Mouse (Mus musculus) v-Abl transformed pro-B cells (cell line): ENCODE data around the gene Slc26a5.

Experiments used
- in situ Hi-C, 2 experiments: fragments of 400-800 bp; cut with MboI; formaldehyde crosslinking; loops; one replicate each; pipeline ENCODE4 v1.15.1; 2025; ENCODE audit not compliant: unreplicated experiment in 2 of 2

Slc26a5 gene

DNA sequence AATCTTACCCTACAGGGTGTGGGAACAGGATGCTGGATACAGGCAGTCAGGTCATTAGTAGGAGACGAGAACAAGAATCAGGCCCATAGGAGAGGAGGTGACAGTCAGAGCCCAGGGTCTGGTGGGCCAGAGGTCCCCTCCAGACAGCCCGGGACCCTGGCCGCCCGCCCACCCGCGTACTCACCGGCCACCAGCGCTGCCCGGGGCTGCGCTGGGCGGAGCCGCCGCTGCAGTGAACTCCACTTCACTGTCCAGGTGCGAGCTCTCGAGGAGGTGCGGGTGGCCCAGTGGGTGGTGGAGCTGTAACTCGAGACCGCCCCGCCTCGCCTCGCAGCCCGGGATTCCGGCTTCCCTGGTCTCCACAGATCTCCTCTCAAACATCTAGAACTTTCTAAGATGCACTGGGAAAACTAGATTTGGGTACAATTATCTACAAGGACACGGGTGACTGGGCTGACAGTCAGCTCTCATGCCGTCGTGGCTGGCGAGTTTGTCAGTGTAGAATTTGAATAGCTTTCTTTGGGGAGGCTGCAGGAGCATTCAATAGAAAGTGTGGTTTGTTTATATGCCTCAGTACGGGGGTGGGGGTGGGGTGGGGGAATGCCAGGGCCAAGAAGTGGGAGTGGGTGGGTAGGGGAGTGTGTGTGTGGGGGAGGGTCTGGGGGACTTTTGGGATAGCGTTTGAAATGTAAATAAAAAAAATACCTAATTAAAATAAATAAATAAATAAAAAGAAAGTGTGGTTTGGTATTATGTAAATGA, at the start of gene Slc26a5:
TSS of gene Slc26a5 (minus strand) at position 259 of the 762 bp plus-strand sequence.
- in situ Hi-C loops, result no loop called here

- in situ Hi-C loops, result no loop called here
Measured at GRCm38 (mm10) chr5:21914776-21915175, 49.4 kb upstream of the Slc26a5 start.

DNA sequence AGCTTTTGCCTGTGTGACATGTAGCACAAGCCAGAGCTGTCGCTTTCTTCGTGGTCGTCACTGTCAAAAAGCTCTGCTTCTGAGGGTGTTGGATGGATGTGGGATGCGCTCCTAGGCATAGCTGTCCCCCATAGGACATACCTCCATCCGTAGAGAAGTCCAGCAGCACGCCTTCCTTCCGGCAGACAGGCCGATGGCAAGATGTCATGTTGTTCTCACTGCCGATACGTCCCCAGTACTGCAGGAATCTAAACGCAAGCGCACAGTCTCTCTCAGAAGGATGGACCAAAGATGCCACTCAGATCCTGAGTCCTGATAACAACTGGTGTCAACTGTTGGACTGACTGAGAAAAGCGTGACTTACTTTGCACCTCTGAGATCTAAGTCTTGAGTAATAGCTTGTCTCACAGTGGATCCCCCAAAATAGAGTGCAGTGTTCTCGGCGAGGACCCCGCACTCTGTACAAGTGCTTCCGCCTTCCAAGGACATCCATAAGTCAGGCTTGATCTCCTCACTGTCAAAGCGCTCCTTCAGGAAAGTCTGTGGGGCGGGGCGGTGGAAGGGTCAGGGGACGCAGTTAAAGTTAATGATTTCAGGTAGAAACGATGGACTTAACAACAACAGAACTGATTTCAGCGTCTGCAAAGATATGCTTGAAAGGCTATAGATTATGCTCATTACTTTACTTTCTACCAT, 47.6 kb upstream of the Slc26a5 start:
- in situ Hi-C loops, result no loop called here

GRCm38 (mm10) chr5:21910726-21911125, 45.3 kb upstream of the Slc26a5 start:
- in situ Hi-C loops, result no loop called here

DNA sequence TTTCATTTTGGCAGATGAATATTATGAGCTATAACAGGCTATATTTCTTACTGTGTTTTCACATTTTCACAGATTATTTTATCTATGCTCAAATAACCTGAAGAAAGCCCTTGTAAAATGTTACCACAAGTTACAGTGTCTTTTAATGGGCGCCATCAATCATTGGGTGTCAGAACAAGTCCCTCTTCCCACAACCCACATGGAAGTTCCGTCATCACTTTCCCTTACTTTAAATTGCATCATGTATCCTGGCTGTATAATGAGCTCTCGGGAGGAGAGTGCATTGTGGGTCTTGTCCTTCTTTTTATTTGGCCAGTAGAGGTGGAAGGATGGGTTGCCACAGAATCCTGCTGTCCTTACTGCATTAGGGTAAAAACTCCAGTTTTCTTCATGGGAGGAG, 44.3 kb upstream of the Slc26a5 start:
- in situ Hi-C loops, result no loop called here

- in situ Hi-C loops, result no loop called here
Measured at GRCm38 (mm10) chr5:21901411-21901810, 36.0 kb upstream of the Slc26a5 start.

GRCm38 (mm10) chr5:21900891-21901290, 35.5 kb upstream of the Slc26a5 start:
- in situ Hi-C loops, result no loop called here

DNA sequence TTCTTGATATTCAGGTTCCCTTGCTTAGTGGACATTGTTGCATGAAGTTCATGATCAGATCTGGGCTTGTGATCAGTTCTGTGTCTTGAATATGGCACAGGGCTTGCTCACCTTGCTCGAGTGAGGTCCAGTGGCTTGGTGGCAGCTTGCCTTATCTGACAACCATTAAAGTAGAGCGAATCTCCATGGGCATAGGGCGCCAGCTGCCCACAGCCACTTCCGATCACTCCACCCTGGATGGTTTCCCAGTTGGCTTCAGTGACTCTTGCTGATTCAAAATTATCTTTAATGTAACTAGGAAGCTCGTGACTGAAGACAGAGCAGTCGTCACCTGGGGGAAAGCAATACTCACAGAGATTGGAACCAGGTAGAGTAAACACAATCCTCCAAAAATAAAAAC, 33.5 kb upstream of the Slc26a5 start:
- in situ Hi-C loops, result no loop called here

- in situ Hi-C loops, result no loop called here
Measured at GRCm38 (mm10) chr5:21896586-21896985, 31.2 kb upstream of the Slc26a5 start.

GRCm38 (mm10) chr5:21894168-21894567, 28.8 kb upstream of the Slc26a5 start:
- in situ Hi-C loops, result no loop called here

DNA sequence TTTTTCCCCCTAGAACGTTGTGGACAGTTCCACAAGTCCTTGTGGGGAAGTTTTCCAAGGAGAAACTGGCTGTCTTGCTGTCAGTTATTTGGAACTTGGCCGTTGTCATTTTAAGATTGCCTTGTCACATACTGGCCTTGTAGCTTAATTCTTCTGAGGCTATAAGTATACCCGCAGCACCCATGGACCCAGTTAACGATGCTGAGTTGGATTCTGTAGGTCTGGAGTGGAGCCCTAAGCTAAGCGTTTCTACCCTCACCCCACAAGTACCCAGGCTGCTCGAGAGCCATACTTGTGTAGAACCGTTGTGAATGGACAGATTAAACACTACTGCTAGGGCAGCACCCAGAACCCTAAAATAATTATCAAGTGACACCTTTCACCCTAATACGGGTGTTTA, 1.3 kb upstream of the Slc26a5 start:
- in situ Hi-C loops, result no loop called here

GRCm38 (mm10) chr5:21866311-21866712, 908 bp upstream of the Slc26a5 start:
- in situ Hi-C loops, result no loop called here

DNA sequence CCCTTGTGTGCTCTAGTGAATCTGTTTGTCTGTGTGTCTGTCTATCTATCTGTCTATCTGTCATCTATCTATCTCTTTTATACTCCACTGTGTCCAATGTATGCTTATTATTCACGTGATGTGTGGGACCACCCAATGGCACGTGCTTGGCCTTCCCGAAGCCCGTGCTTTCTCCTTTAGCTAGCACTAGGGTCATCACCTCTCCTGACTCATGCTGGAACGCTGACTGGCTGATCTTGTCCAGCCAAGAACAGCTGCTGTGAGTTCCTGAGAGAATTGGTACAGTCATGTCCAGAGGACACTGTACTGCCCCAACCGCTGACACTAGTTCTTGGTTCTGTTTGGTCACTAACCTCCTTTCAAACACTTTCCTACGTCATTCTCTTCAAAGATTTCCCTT, 6.8 kb downstream of the Slc26a5 start:
- in situ Hi-C loops, result no loop called here

GRCm38 (mm10) chr5:21851679-21852340, 13.6 kb downstream of the Slc26a5 start:
- in situ Hi-C loops, result no loop called here

GRCm38 (mm10) chr5:21847438-21847837, 18.0 kb downstream of the Slc26a5 start:
- in situ Hi-C loops, result loop anchor here in 1 of 2 experiments (10.0 kb wide), 1 partner anchor 1377 kb away; no protein-coding TSS in a partner anchor

GRCm38 (mm10) chr5:21846616-21847290, 18.7 kb downstream of the Slc26a5 start:
- in situ Hi-C loops, result loop anchor here in 1 of 2 experiments (10.0 kb wide), 1 partner anchor 1378 kb away; no protein-coding TSS in a partner anchor

DNA sequence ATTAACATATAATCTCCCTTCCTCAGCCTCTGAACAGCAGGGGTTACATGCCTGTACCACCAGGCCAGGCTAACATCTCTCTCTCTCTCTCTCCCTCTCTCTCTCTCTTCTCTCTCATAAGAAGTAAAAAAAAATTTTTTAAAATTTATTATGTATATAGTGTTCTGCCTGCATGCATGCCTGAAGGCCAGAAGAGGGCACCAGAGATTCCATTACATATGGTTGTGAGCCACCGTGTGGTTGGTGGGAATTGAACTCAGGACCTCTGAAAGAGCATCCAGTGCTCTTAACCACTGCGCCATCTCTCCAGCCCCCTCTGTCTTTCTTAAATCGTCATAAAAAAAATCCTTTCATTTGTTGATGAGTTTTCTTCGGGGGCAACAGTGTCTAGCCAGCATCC, 20.7 kb downstream of the Slc26a5 start:
- in situ Hi-C loops, result loop anchor here in 1 of 2 experiments (10.0 kb wide), 1 partner anchor 1380 kb away; no protein-coding TSS in a partner anchor

DNA sequence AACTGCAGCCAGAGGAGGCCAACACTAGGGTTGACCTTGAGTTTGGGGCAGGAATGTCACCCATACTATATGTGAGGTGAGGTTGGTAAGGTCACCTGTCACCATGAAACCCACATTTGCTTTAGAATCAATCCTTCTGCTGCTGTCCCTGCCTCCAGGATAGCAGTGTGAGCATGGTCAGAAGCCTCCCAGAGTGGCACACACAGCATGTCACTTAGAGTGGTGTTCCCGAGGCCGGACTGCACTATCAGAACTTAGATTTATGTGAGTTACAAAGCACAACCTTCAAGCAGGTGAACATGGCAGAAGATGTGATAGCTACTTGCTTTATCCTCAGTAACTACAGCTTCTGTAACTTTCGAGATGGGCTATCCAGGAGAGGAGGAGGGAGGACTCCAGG, 33.6 kb downstream of the Slc26a5 start:
- in situ Hi-C loops, result no loop called here

GRCm38 (mm10) chr5:21828855-21829254, 36.5 kb downstream of the Slc26a5 start:
- in situ Hi-C loops, result no loop called here

GRCm38 (mm10) chr5:21827643-21828042, 37.8 kb downstream of the Slc26a5 start:
- in situ Hi-C loops, result no loop called here

- in situ Hi-C loops, result no loop called here
Measured at GRCm38 (mm10) chr5:21826370-21826769, 39.0 kb downstream of the Slc26a5 start.
